Mouse (Mus musculus): ENCODE data around the gene Rfx5. TPM values are rescaled to one million over a fixed set of nuclear protein-coding genes. Genes with fewer than 3 reads are reported as not detected.
"Not testable (repeated sequence)": the region's sequence is repeated elsewhere in the genome, so short reads cannot be mapped to it uniquely, and the experiment has no call there.

Gene Rfx5
- total RNA-seq, 1 experiment from 2014 or later, result 28.1 TPM

DNA sequence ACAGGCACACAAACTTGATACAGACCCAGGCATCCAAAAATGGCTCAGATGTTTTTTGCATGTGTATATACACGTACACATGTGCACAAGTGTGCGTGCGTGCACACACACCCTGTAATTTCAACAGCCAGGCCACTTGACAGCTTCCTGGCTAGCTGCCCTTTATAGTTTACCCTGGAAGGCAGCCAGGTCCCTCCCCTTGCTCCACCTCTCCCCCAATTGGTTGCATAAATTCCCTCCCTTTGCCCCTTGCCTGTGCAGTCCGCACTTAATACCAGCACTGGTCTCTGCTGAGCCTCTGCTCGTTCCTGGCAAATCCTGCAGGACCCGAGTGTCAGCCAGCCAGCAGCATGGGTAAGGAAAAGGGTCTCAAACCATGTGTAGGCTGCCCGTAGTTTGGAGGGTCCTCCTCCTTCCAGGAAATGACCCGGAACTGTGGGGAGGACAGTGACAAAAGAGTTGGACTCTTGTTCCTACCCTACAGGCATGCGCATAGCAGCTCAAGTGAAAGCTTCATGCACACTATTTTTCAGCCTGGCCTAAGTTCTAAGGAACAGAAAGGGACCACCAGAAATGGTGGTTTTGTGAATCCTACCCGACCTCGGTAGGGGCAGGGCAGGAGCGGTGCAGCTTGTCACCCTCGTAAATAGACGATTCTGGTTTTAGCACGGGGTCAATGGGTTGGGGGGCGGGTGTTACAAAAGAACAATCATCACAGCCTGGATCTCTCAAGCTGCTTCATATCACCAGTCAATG lies 20.9 kb upstream of the Rfx5 start, which contains the start of gene Selenbp1:
Gene Selenbp1, plus strand, starts transcription at position 248 of the 756 bp plus-strand sequence.
- ATAC-seq (replicated peaks in 1 of 2; ENCODE audit: insufficient read depth in 1 of 2, low FRiP score in 2 of 2, low TSS enrichment in 1 of 2, low read depth in 1 of 2, poor library complexity in 2 of 2, severe bottlenecking in 2 of 2), result peak; percentile 76 to 86

DNA sequence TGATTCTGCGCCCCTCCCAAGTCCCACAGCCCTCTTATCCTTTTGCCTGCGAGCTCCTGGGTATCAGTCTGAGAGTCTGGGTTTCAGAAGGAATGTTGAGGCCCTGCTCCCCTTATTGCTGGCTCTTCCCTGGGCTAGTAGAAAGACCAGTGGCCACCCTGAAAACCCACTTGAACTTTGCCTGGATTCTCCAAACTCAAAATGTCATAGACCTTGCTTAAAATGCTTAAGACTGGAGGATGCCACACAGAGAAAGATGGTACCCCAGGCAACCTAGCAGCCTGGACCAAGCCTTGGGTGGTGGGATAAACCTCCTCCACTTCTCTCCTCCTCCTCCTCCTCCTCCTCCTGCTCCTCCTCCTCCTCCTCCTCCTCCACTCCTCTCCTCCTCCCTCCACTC lies 20.3 kb upstream of the Rfx5 start:
- ATAC-seq (replicated peaks in 1 of 2; ENCODE audit: insufficient read depth in 1 of 2, low FRiP score in 2 of 2, low TSS enrichment in 1 of 2, low read depth in 1 of 2, poor library complexity in 2 of 2, severe bottlenecking in 2 of 2), result not testable (repeated sequence)

DNA sequence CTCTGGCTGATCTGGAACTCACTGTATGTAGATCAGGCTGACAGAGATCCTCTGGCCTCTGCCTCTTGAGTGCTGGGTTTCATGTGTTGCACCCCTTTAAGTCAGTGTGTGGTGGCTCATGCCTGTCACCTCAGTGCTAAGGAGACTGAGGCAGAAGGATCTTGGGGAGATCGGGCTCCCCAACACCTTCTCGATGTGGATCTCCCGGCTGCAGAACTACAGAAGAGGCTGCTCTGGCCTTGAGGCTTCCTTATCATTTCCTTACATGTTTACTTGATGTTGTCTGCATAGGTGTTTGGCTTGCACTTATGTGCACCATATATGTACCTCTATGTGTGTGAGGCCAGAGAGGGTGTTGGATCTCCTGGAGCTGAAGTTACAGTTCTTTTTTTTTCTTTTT lies 19.3 kb upstream of the Rfx5 start:
- not testable (repeated sequence) for ATAC-seq (replicated peaks in 1 of 2; ENCODE audit: insufficient read depth in 1 of 2, low FRiP score in 2 of 2, low TSS enrichment in 1 of 2, low read depth in 1 of 2, poor library complexity in 2 of 2, severe bottlenecking in 2 of 2)

DNA sequence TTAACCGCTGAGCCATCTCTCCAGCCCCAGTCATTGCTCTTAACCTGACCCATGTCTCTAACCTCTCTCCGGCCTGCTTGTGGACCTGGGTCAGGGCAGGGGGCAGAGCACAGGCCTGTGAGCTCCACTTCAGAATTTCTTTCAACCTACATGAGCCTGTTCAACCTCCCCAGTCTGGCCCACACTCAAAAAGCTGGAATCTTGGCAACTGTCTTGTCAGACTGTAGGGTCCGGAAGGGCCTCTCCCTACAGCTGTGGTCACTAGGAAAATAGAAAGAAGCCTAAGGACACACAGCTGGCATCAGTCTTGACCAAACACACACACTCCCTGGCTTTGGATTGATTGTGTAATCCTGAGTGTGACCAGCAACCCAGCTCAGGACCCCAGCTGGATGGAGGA lies 18.5 kb upstream of the Rfx5 start:
- ATAC-seq (replicated peaks in 1 of 2; ENCODE audit: insufficient read depth in 1 of 2, low FRiP score in 2 of 2, low TSS enrichment in 1 of 2, low read depth in 1 of 2, poor library complexity in 2 of 2, severe bottlenecking in 2 of 2), result not testable (repeated sequence)

DNA sequence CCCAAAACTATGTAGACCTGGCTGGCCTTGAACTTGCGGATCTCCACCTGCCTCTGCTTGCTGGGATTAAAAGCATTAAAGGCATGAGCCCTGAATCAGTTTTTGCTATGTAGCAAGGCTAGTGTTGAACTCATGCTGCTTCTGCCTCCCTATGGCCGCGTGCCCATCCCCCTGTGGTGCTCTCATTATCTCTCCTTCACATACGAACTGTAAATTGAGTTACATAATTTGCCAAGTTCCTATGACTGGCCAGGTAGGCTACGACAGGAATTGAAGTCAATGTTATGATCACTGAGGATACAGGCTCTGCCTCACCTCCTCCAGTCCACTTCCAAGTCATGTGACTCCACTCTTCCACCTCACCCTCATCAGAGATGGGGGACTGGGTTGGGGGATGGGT lies 17.7 kb upstream of the Rfx5 start:
- ATAC-seq (replicated peaks in 1 of 2; ENCODE audit: insufficient read depth in 1 of 2, low FRiP score in 2 of 2, low TSS enrichment in 1 of 2, low read depth in 1 of 2, poor library complexity in 2 of 2, severe bottlenecking in 2 of 2), result not testable (repeated sequence)

DNA sequence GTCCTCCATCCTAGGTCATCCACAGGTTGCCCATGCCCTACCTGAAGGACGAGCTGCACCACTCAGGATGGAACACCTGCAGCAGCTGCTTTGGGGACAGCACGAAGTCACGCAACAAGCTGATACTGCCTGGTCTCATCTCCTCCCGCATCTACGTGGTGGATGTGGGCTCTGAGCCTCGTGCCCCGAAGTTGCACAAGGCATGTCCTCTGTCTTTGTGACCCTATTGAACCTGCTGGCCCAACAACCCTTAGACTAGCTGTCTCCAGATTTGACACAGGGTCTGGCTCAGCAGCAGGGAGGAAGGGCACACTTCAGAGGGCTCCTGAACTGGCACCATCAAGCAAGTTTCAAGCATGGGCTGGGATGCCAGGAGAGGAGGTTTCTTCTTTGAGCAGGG lies 16.7 kb upstream of the Rfx5 start:
- not testable (repeated sequence) for ATAC-seq (replicated peaks in 1 of 2; ENCODE audit: insufficient read depth in 1 of 2, low FRiP score in 2 of 2, low TSS enrichment in 1 of 2, low read depth in 1 of 2, poor library complexity in 2 of 2, severe bottlenecking in 2 of 2)

DNA sequence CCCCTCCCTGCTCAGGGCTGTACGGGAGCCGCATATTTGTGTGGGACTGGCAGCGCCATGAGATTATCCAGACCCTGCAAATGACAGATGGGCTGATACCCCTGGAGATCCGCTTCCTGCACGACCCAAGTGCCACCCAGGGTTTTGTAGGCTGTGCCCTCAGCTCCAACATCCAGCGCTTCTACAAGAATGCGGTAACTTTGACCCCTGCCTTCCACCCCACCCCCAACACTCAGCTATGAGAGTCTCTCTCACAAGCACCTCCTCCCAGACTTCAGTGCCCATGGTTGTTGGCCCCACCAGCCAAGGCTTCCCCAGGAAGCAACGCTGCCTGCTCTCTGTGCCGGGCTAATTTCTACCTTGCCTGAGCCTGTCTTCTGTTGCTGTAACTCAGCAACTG lies 13.8 kb upstream of the Rfx5 start:
- ATAC-seq (replicated peaks in 1 of 2; ENCODE audit: insufficient read depth in 1 of 2, low FRiP score in 2 of 2, low TSS enrichment in 1 of 2, low read depth in 1 of 2, poor library complexity in 2 of 2, severe bottlenecking in 2 of 2), result not testable (repeated sequence)

DNA sequence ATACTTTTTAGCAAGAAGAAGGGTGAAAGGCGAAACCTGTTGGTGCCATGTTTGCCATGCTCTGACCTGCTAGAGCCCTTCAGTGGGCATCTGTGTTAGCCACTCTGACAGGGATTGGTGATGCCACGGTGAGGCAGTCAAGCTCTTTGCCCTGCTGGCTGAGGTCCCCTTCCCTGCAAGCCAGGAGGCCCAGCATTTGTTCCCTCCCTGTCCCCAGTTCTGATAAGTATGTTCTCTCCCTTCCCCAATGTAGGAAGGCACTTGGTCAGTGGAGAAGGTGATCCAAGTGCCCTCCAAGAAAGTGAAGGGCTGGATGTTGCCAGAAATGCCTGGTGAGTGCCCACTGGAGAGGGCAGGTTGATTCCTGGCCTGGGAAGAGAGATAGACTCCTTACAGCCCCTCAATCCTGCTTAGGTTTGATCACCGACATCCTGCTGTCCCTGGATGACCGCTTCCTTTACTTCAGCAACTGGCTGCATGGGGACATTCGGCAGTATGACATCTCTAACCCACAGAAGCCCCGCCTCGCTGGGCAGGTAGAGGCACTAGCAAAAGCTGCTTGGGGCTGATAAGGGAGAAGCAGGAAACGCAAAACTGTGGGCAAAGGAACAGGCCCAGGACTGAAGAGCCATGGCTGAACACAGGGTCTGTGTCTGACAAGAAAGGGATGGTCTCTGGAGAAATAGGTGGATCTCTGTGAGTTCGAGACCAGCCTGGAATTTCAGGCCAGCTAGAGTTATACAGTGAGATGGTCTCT lies 11.5 kb upstream of the Rfx5 start:
- ATAC-seq (replicated peaks in 1 of 2; ENCODE audit: insufficient read depth in 1 of 2, low FRiP score in 2 of 2, low TSS enrichment in 1 of 2, low read depth in 1 of 2, poor library complexity in 2 of 2, severe bottlenecking in 2 of 2), result peak; percentile 72 to 82

DNA sequence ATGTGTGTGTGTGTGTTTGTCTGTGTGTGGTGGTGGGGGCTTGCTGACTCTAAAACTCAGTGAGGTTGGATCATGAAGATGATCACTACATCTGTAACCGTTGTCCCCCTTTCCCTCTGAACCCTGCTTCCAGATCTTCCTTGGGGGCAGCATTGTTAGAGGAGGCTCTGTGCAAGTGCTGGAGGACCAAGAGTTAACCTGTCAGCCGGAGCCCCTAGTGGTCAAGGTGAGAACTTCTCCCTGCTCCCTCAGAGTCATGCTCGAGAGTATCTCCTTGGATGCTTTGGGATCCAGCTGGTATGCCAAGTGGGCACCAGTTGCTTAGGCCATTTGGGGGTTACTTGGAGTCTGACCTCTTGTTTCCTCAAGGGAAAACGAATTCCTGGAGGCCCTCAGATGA lies 10.2 kb upstream of the Rfx5 start:
- ATAC-seq (replicated peaks in 1 of 2; ENCODE audit: insufficient read depth in 1 of 2, low FRiP score in 2 of 2, low TSS enrichment in 1 of 2, low read depth in 1 of 2, poor library complexity in 2 of 2, severe bottlenecking in 2 of 2), result peak; percentile 37 to 47; a peak in 1 of 4 replicates

DNA sequence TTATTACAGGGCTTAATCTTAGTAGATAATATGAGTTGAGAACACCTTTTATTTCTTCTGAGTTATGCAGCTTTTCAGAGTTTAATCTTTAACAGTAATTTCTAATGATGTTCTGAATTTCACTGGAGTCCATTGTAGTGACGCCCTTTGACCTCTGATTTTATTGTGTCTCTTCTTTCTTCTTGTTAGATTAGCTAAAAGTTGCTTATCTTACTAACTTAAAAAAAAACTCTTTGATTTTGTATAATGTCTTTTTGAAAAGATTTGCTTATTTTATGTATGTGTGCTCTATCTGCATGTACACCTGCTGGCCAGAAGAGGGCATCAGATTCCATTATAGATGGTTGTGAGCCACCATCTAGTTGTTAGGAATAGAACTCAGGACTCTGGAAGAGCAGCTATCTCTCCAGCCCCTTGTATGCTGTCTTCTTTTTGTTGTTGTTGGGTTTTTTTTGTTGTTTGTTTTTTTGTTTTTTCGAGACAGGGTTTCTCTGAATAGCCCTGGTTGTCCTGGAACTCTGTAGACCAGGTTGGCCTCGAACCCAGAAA lies 5.7 kb upstream of the Rfx5 start:
- no peak for ATAC-seq (replicated peaks in 1 of 2; ENCODE audit: insufficient read depth in 1 of 2, low FRiP score in 2 of 2, low TSS enrichment in 1 of 2, low read depth in 1 of 2, poor library complexity in 2 of 2, severe bottlenecking in 2 of 2)

DNA sequence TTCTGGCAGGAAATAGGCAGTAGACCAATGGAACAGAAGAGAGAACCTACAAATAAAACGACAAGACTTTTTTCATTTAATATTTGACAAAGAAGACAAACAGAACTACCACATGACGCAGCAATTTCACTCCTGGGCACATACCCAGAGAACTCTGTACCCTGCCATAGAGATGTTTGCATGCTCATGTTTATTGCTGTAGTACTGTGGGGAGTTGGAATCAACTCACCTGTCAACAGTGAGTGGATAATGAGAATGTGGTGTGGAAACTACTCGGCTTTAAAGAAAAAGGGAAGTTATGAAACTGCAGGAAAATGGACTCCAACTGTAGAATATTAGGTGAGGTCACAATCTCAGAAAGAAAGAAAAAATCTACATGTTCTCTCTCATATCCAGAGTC lies 4.2 kb upstream of the Rfx5 start:
- peak in 1 of 2 experiments; percentile 18; a peak in 1 of 4 replicates for ATAC-seq (replicated peaks in 1 of 2; ENCODE audit: insufficient read depth in 1 of 2, low FRiP score in 2 of 2, low TSS enrichment in 1 of 2, low read depth in 1 of 2, poor library complexity in 2 of 2, severe bottlenecking in 2 of 2)

DNA sequence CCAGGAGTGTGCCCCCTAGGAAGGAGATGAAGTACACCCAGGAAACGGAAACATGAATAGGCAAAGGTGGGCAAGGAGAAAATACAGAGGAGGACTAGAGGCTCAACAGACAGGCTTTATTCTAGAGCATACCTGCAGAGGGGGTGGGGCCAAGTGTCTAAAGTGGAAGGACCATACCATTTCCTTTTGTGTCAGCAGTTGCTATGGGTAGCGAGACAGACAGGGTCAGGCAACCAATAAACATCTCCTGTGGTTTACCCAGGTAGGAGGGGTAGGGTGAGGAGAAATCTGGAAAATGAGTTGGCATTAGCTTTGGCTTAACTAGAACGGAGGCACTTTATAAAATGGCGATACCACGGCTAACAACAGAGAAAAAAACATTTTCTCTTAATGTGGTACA lies 1.1 kb upstream of the Rfx5 start:
- no peak for ATAC-seq (replicated peaks in 1 of 2; ENCODE audit: insufficient read depth in 1 of 2, low FRiP score in 2 of 2, low TSS enrichment in 1 of 2, low read depth in 1 of 2, poor library complexity in 2 of 2, severe bottlenecking in 2 of 2)

DNA sequence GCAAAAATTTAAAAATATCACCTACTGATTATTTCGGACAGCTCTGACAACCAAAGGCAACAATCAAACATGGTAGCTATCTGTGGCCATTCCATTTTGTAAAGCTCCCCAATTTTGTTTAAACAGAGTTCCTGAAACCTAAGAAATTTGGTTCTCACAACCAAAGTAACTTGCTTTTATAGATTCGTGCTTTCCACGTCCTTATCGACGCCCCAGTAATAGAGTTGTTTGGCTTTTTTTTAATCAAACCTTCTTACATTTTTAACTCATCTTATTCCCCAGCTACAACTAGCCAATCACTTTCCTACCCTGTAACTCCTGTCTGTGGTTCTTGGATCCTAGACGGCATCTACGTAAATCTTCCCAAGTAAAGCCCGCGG lies 501 bp upstream of the Rfx5 start:
- ATAC-seq (replicated peaks in 1 of 2; ENCODE audit: insufficient read depth in 1 of 2, low FRiP score in 2 of 2, low TSS enrichment in 1 of 2, low read depth in 1 of 2, poor library complexity in 2 of 2, severe bottlenecking in 2 of 2), result peak in 1 of 2 experiments; percentile 0; a peak in 1 of 4 replicates

DNA sequence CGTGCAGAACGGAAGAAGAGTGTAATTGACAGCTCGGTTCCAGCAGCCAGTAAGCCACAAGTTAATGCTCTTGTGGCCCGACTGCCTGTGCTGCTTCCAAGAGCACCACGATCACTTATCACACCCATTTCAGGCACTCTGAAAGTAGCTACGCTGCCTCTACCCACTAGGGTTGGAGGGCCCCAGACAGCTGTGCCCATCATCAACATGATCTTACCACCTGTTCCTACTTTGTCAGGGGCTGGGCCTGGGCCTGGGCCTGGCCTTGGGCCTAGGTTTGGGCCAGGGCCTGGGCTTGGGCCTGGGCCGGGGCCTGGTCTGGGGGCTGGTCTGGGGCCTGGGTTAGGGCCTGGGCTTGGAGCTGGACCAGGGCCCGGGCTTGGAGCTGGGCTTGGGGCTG lies 4.4 kb downstream of the Rfx5 start:
- no peak for ATAC-seq (replicated peaks in 1 of 2; ENCODE audit: insufficient read depth in 1 of 2, low FRiP score in 2 of 2, low TSS enrichment in 1 of 2, low read depth in 1 of 2, poor library complexity in 2 of 2, severe bottlenecking in 2 of 2)

DNA sequence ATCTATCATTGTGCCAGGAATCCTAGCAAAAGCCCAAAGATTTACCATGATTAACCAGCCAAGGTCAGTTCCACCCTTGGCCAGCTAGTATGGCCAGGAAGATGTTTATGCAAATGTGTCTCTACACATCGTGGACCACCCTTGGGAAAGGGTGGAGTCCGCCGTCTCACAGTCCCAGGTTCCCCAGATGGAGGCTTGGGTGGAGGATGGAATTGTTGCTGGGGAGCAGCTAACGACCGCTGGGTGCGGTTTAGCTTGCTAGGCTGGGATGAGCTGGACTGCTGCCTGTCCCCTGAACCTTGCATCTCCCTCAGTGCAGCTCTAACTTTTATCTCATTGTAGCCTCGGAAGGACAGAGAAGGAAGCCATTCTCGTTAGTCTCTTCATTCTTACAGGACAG lies 6.0 kb downstream of the Rfx5 start:
- no peak for ATAC-seq (replicated peaks in 1 of 2; ENCODE audit: insufficient read depth in 1 of 2, low FRiP score in 2 of 2, low TSS enrichment in 1 of 2, low read depth in 1 of 2, poor library complexity in 2 of 2, severe bottlenecking in 2 of 2)

DNA sequence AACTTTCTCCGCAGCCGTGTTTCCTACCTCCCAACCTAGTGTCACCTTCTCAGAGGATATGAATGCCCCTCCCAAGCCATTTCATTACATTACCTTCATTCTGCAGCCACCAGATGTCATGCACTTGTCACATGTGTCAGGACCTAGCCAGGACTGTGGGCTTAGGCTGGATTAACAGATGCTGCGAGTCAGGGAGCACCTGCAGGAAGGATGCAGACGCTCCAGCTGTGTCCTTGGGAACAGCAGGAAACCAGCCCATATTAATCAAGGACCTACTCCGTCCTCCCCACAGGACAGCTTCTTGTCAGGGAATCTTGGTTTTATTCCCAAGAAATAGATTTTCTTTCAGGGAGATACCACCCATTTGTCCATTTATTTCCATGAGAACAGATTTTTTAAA lies 6.4 kb downstream of the Rfx5 start:
- ATAC-seq (replicated peaks in 1 of 2; ENCODE audit: insufficient read depth in 1 of 2, low FRiP score in 2 of 2, low TSS enrichment in 1 of 2, low read depth in 1 of 2, poor library complexity in 2 of 2, severe bottlenecking in 2 of 2), result no peak

DNA sequence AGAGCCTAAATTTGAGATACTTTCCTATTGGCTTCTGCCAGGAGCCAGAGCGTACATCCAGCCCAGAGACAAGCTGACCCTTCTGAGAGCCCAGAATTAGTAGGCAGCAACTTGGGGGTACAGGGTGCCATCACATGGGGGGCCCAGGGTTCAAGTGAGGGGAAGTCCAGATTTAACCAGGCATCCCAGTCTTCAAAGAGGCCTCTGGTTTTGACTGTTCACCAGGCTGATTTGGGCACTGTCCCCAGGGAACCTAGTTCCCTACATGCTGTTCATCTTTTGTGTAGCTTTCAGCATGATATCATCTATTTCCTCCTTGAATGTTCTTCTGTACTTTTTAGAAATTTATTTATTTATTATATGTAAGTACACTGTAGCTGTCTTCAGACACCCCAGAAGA lies 11.1 kb downstream of the Rfx5 start:
- ATAC-seq (replicated peaks in 1 of 2; ENCODE audit: insufficient read depth in 1 of 2, low FRiP score in 2 of 2, low TSS enrichment in 1 of 2, low read depth in 1 of 2, poor library complexity in 2 of 2, severe bottlenecking in 2 of 2), result no peak

DNA sequence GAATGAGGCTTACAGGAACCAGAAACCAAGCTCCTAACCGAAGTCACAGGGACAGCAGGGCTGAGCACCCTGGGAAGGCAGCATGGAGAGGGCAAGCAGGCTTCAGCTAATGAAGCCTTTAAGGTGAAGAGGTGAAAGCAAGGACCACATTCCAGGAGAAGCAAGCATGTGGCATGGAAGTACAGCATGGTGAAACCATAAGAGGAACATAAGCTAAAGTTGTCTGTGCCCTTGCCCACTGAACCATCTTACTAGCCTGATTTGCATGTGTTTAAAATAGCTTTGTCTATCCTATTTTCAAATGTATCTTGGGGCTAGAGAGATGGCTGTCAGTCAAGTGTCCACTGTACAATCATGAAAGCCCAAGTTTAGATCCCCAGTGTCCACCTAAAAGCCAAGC lies 12.0 kb downstream of the Rfx5 start:
- no peak for ATAC-seq (replicated peaks in 1 of 2; ENCODE audit: insufficient read depth in 1 of 2, low FRiP score in 2 of 2, low TSS enrichment in 1 of 2, low read depth in 1 of 2, poor library complexity in 2 of 2, severe bottlenecking in 2 of 2)
